Mouse (Mus musculus) embryo, embryonic 9.5 days (tissue): ENCODE measurements around the gene Slc25a22.
"Not testable (repeated sequence)": the region's sequence is repeated elsewhere in the genome, so short reads cannot be mapped to it uniquely, and the experiment has no call there.

Experiments used
- DNase-seq: peaks from one replicate; pipeline ENCODE4 v3.0.0-alpha.2; 2017; ENCODE audit errors: extremely low spot score

Slc25a22 gene

GRCm38 (mm10) chr7:141413809-141414584, 23.7 kb downstream of the Slc25a22 start, which contains the start of gene Gatd1:
Gene Gatd1, minus strand, starts transcription at chr7:141414136.
- DNase-seq: peak; percentile 100

- DNase-seq: no peak
These were observed 24.4 kb downstream of the Slc25a22 start for GRCm38 (mm10) chr7:141413331-141413730.

GRCm38 (mm10) chr7:141411667-141412066, 26.0 kb downstream of the Slc25a22 start:
- DNase-seq: no peak

GRCm38 (mm10) chr7:141410631-141411030, 27.1 kb downstream of the Slc25a22 start:
- DNase-seq: no peak

GRCm38 (mm10) chr7:141408833-141409232, 28.9 kb downstream of the Slc25a22 start:
- peak; percentile 87 for DNase-seq

GRCm38 (mm10) chr7:141407670-141408069, 30.0 kb downstream of the Slc25a22 start:
- not testable (repeated sequence) for DNase-seq

GRCm38 (mm10) chr7:141405466-141405865, 32.2 kb downstream of the Slc25a22 start:
- DNase-seq: no peak

- peak; percentile 54 for DNase-seq
These were observed 34.4 kb downstream of the Slc25a22 start for GRCm38 (mm10) chr7:141403305-141403704.

- DNase-seq: no peak
These were observed 42.3 kb downstream of the Slc25a22 start for GRCm38 (mm10) chr7:141395348-141395747.

- peak; percentile 78 for DNase-seq
These were observed 42.9 kb downstream of the Slc25a22 start for GRCm38 (mm10) chr7:141394771-141395170.

GRCm38 (mm10) chr7:141394158-141394557, 43.5 kb downstream of the Slc25a22 start:
- no peak for DNase-seq

- DNase-seq: no peak
These were observed 45.0 kb downstream of the Slc25a22 start for GRCm38 (mm10) chr7:141392552-141393222.

GRCm38 (mm10) chr7:141391625-141392551, 45.8 kb downstream of the Slc25a22 start, which contains the start of gene Taldo1:
Gene Taldo1, plus strand, starts transcription at chr7:141392199.
- peak; percentile 96 for DNase-seq

- DNase-seq: no peak
These were observed 47.1 kb downstream of the Slc25a22 start for GRCm38 (mm10) chr7:141390326-141391259.

- DNase-seq: no peak
These were observed 49.1 kb downstream of the Slc25a22 start for GRCm38 (mm10) chr7:141388487-141389109.

- DNase-seq: no peak
These were observed 49.7 kb downstream of the Slc25a22 start for GRCm38 (mm10) chr7:141387807-141388486.

- DNase-seq: no peak
These were observed 56.4 kb downstream of the Slc25a22 start for GRCm38 (mm10) chr7:141381068-141381835.
